Mouse (Mus musculus) stomach, embryonic 14.5 days (tissue): ENCODE measurements around the gene Gm21093. TPM values are rescaled to one million over a fixed set of nuclear protein-coding genes. Genes with fewer than 3 reads are reported as not detected.
"Not testable (repeated sequence)": the region's sequence is repeated elsewhere in the genome, so short reads cannot be mapped to it uniquely, and the experiment has no call there.

Experiments used
- ATAC-seq: fragments of 200-750 bp; cut with Nextera tagmentation; 2 replicates; pipeline ENCODE4 v1.8.0; 2017; ENCODE audit warnings: low read depth, moderate TSS enrichment; ENCODE audit not compliant: insufficient number of reproducible peaks, insufficient read depth, low FRiP score
- H3K27ac ChIP-seq: fragments of 300-500 bp; sonication (generic); 2 replicates; pipeline ENCODE4 v1.5.1; 2014; ENCODE audit warnings: mild to moderate bottlenecking, low read length, moderate library complexity, mixed read lengths
- H3K27me3 ChIP-seq: fragments of 300-500 bp; sonication (generic); 2 replicates; pipeline ENCODE4 v1.6.1; 2014; ENCODE audit warnings: low read length, control low read depth, mixed read lengths; ENCODE audit not compliant: control insufficient read depth, insufficient read depth
- H3K36me3 ChIP-seq: fragments of 300-500 bp; sonication (generic); 2 replicates; pipeline ENCODE4 v1.6.1; 2014; ENCODE audit warnings: mild to moderate bottlenecking, control low read depth, low read length, moderate library complexity, mixed read lengths; ENCODE audit not compliant: control insufficient read depth, insufficient read depth
- H3K4me1 ChIP-seq: fragments of 300-500 bp; sonication (generic); 2 replicates; pipeline ENCODE4 v1.6.1; 2014; ENCODE audit warnings: low read length, control low read depth, mixed read lengths; ENCODE audit not compliant: control insufficient read depth, insufficient read depth
- H3K4me2 ChIP-seq: fragments of 300-500 bp; sonication (generic); replicated peaks from 2 replicates; pipeline ENCODE4 v1.6.1; 2014; ENCODE audit warnings: low read depth, low read length, control low read depth
- H3K4me3 ChIP-seq: fragments of 300-500 bp; sonication (generic); 2 replicates; pipeline ENCODE4 v1.5.1; 2014; ENCODE audit warnings: low read depth, low read length, control low read depth
- H3K9ac ChIP-seq: fragments of 300-500 bp; sonication (generic); replicated peaks from 2 replicates; pipeline ENCODE4 v1.6.1; 2014; ENCODE audit warnings: low read depth, mild to moderate bottlenecking, control low read depth, low read length, moderate library complexity, mixed read lengths
- H3K9me3 ChIP-seq: fragments of 300-500 bp; sonication (generic); 2 replicates; pipeline ENCODE4 v1.6.1; 2016; ENCODE audit warnings: low read depth, low read length, control low read depth; ENCODE audit not compliant: control insufficient read depth
- WGBS: fragments of 180-500 bp; shearing (Covaris S2); extraction: QIAGEN DNeasy Blood & Tissue Kit; methylation state at CpG from one replicate; pipeline ENCODE4 v1.1.7; 2014; 5-methylcytosine and 5-hydroxymethylcytosine counted together
- polyA plus RNA-seq: library from polyadenylated mRNA; unstranded; fragments of >200 nt; fragmentation: Nextera tagmentation; extraction: Ambion mirVana; gene quantifications from 2 replicates; pipeline ENCODE4 v1.2.1, GENCODE M21; 2014

The Gm21093 gene
- 0.29 TPM in 1 of 2 replicates, not detected in the other for polyA plus RNA-seq

GRCm38 (mm10) chr4:42034626-42035025 lies at the start of gene Gm21093:
Gm21093 (minus strand) TSS chr4:42034726.
- not testable (repeated sequence) for H3K27ac ChIP-seq, H3K27me3 ChIP-seq, H3K4me3 ChIP-seq, H3K4me2 ChIP-seq, H3K9me3 ChIP-seq, H3K4me1 ChIP-seq, H3K36me3 ChIP-seq, ATAC-seq, H3K9ac ChIP-seq
- no CpG with 5 or more reads among the region's 8 CpGs for WGBS

Other genes starting within 250 kb of the Gm21093 start
- 29.6 and 32.8 TPM in 2 replicates for gene Gm21541, start 131.1 kb downstream of the Gm21093 start, polyA plus RNA-seq
- 0.78 and 2.2 TPM in 2 replicates for gene Gm20878, start 93.2 kb downstream of the Gm21093 start, polyA plus RNA-seq
- gene Fam205a4, start 68.7 kb downstream of the Gm21093 start, polyA plus RNA-seq = 0.49 TPM in 1 of 2 replicates, not detected in the other
- gene Gm3893, start 56.5 kb upstream of the Gm21093 start, polyA plus RNA-seq = not detected in 2 replicates
- not detected in 2 replicates for gene Gm13304, start 80.1 kb upstream of the Gm21093 start, polyA plus RNA-seq
- gene Gm13306, start 118.7 kb upstream of the Gm21093 start, polyA plus RNA-seq = not detected in 2 replicates
- not detected in 2 replicates for gene Gm13305, start 133.9 kb upstream of the Gm21093 start, polyA plus RNA-seq
- gene Gm10600, start 205.9 kb upstream of the Gm21093 start, polyA plus RNA-seq = not detected in 2 replicates
- 0.75 TPM in 1 of 2 replicates, not detected in the other for gene Ccl21b, start 221.0 kb upstream of the Gm21093 start, polyA plus RNA-seq